In genomic region chr6:99464449-99464848, GRCm38 (mm10) we compare ENCODE assay signal across 24 mouse cellular contexts. TPM values are rescaled to one million over a fixed set of nuclear protein-coding genes. Genes with fewer than 3 reads are reported as not detected.
DNase-seq lines count a peak whose midpoint lies in the region; ATAC-seq lines count a peak whose summit lies in the region.
"Had no signal": no experiment of that assay in that cellular context is flagged by ENCODE, and none has a peak within 500 bp of the region (broad histone marks: within the 10 kb centered on the region; RNA-seq: fewer than 3 reads in every experiment).

No protein-coding gene starts in this region.

- H3K4me3 ChIP-seq in hindbrain, embryonic 12.5 days = no peak overlapping the region
- no peak overlapping the region for H3K4me3 ChIP-seq in hindbrain, embryonic 14.5 days (replicated peaks; ENCODE audit: low read length)
- H3K4me3 ChIP-seq in forebrain, embryonic 16.5 days (replicated peaks; ENCODE audit: low read length) = no peak overlapping the region
- H3K4me3 ChIP-seq: heart, adult 2 months; heart, embryonic 12.5 days; hindbrain, embryonic 15.5 days; limb, embryonic 13.5 days; lung, embryonic 15.5 days; midbrain, embryonic 10.5 days; myocyte; neural tube, embryonic 12.5 days had no signal

- no peak overlapping the region for H3K27ac ChIP-seq in hindbrain, embryonic 12.5 days
- no peak overlapping the region for H3K27ac ChIP-seq in hindbrain, embryonic 14.5 days
- no peak overlapping the region for H3K27ac ChIP-seq in forebrain, embryonic 16.5 days (ENCODE audit: low read length)
- H3K27ac ChIP-seq: heart, adult 2 months; limb, embryonic 13.5 days; lung, embryonic 15.5 days; midbrain, embryonic 10.5 days; neural tube, embryonic 12.5 days had no signal

- H3K4me2 ChIP-seq in hindbrain, embryonic 12.5 days (replicated peaks) = no peak overlapping the region
- no peak overlapping the region for H3K4me2 ChIP-seq in hindbrain, embryonic 14.5 days (replicated peaks)
- no peak overlapping the region for H3K4me2 ChIP-seq in forebrain, embryonic 16.5 days (ENCODE audit: low read length)
- H3K4me2 ChIP-seq: heart, embryonic 12.5 days; hindbrain, embryonic 15.5 days; limb, embryonic 13.5 days; liver, embryonic 11.5 days; lung, embryonic 15.5 days; neural tube, embryonic 12.5 days had no signal

- no peak overlapping the region for H3K9ac ChIP-seq in hindbrain, embryonic 12.5 days
- H3K9ac ChIP-seq in hindbrain, embryonic 14.5 days = no peak overlapping the region
- H3K9ac ChIP-seq in forebrain, embryonic 16.5 days (replicated peaks; ENCODE audit: low read depth, low read length) = no peak overlapping the region
- H3K9ac ChIP-seq: heart, embryonic 12.5 days; hindbrain, embryonic 15.5 days; limb, embryonic 13.5 days; lung, embryonic 15.5 days; neural tube, embryonic 12.5 days had no signal

- H3K27me3 ChIP-seq in hindbrain, embryonic 12.5 days = no peaks in the 10 kb centered on the region
- no peaks in the 10 kb centered on the region for H3K27me3 ChIP-seq in hindbrain, embryonic 14.5 days (ENCODE audit: control insufficient read depth, insufficient read depth, low read length)
- no peaks in the 10 kb centered on the region for H3K27me3 ChIP-seq in forebrain, embryonic 16.5 days (replicated peaks; ENCODE audit: control insufficient read depth, insufficient read depth, low read length)
- H3K27me3 ChIP-seq: heart, embryonic 12.5 days; hindbrain, embryonic 15.5 days; limb, embryonic 13.5 days; lung, embryonic 15.5 days; neural tube, embryonic 12.5 days had no signal

- 66% methylated on average over 4 of the region's 4 CpGs for WGBS in hindbrain, embryonic 12.5 days
- 65% methylated on average over 4 of the region's 4 CpGs for WGBS in hindbrain, embryonic 14.5 days
- WGBS in forebrain, embryonic 16.5 days = 31% methylated on average over 4 of the region's 4 CpGs

- no peaks in the 10 kb centered on the region for H3K36me3 ChIP-seq in hindbrain, embryonic 12.5 days
- H3K36me3 ChIP-seq in hindbrain, embryonic 14.5 days (replicated peaks; ENCODE audit: control insufficient read depth, insufficient read depth) = no peaks in the 10 kb centered on the region
- no peaks in the 10 kb centered on the region for H3K36me3 ChIP-seq in forebrain, embryonic 16.5 days (ENCODE audit: control insufficient read depth, insufficient read depth)
- H3K36me3 ChIP-seq: hindbrain, embryonic 15.5 days; lung, embryonic 15.5 days; neural tube, embryonic 12.5 days had no signal

- peaks cover 31% of the 10 kb centered on the region for H3K4me1 ChIP-seq in hindbrain, embryonic 12.5 days
- H3K4me1 ChIP-seq in hindbrain, embryonic 14.5 days (replicated peaks; ENCODE audit: control insufficient read depth, insufficient read depth, low read length) = no peaks in the 10 kb centered on the region
- H3K4me1 ChIP-seq in forebrain, embryonic 16.5 days (replicated peaks; ENCODE audit: control insufficient read depth, insufficient read depth, low read length) = peaks cover 14% of the 10 kb centered on the region

- H3K9me3 ChIP-seq in hindbrain, embryonic 12.5 days (replicated peaks) = no peaks in the 10 kb centered on the region
- H3K9me3 ChIP-seq in hindbrain, embryonic 14.5 days (ENCODE audit: control insufficient read depth, low read length) = no peaks in the 10 kb centered on the region
- H3K9me3 ChIP-seq in forebrain, embryonic 16.5 days (ENCODE audit: control insufficient read depth, low read length) = no peaks in the 10 kb centered on the region
- H3K9me3 ChIP-seq: G1E; heart, embryonic 12.5 days; hindbrain, embryonic 15.5 days; limb, embryonic 13.5 days; lung, embryonic 15.5 days; midbrain, embryonic 10.5 days; neural tube, embryonic 12.5 days had no signal

- ATAC-seq in cerebellum, adult (ENCODE audit: insufficient number of reproducible peaks, low FRiP score, low TSS enrichment) = no peak
- ATAC-seq in hindbrain, embryonic 12.5 days (ENCODE audit: low FRiP score) = 0 out of 2 replicates have a peak, but pooled peaks have one; percentile 48
- ATAC-seq in hindbrain, embryonic 14.5 days (ENCODE audit: low FRiP score) = no peak
- ATAC-seq in forebrain, embryonic 16.5 days = peak; percentile 64
- ATAC-seq: inflammation-experienced regulatory T-cells, adult 6 months had no signal

- DNase-seq in cerebellum, postnatal 10 days = peak; percentile 58 to 61
- no peak for DNase-seq in hindbrain, embryonic 14.5 days (ENCODE audit: low spot score)
- DNase-seq in thymus, postnatal 0 days (ENCODE audit: low spot score) = peak; percentile 53
- DNase-seq in thymus, adult 18-20 months = no peak
- DNase-seq: adrenal gland, adult 8-10 months; heart, adult 2 months; heart, postnatal 4 days; kidney, adult 11 months; kidney, postnatal 14 days; layer of hippocampus, postnatal 36 days; thymus, postnatal 4 days had no signal

RNA-seq across cellular contexts. Expression of gene Foxp1, which starts 58.1 kb away (rescaled TPM):
- polyA plus RNA-seq in hindbrain, embryonic 12.5 days (2016; fragmentation: Nextera tagmentation; extraction: Ambion mirVana) = 87.6 and 88.4 TPM in 2 replicates
- 68.3 and 70.5 TPM in 2 replicates for polyA plus RNA-seq in hindbrain, embryonic 14.5 days (2014; fragmentation: Nextera tagmentation; extraction: Ambion mirVana)
- polyA plus RNA-seq in thymus, postnatal 0 days (2015; fragmentation: Nextera tagmentation; extraction: Ambion mirVana) = 63.7 and 82.5 TPM in 2 replicates
- 115 and 123 TPM in 2 replicates for polyA plus RNA-seq in forebrain, embryonic 16.5 days (2015; fragmentation: Nextera tagmentation; extraction: Ambion mirVana)

Comparison
In these comparisons a context has a peak if more than half of its experiments do, and no peak if none do; other contexts are left out.
1. DNase-seq: peak in cerebellum, postnatal 10 days (2 of 2) and thymus, postnatal 0 days (single experiment); none in hindbrain, embryonic 14.5 days (single experiment) and thymus, adult 18-20 months (0 of 2).
2. ATAC-seq: peak in hindbrain, embryonic 12.5 days (single experiment) and forebrain, embryonic 16.5 days (single experiment); none in cerebellum, adult (single experiment) and hindbrain, embryonic 14.5 days (single experiment).